Mouse (Mus musculus): ENCODE measurements around the gene Astn2.

GRCm38 (mm10) chr4:65684401-65684800 lies 720.0 kb downstream of the Astn2 start:
- TF ChIP-seq EP300 (IDR thresholded peaks at IDR 0.05; ENCODE audit: low read depth in 1 of 2, low read length in 2 of 2) (no peak), GATA1 (IDR thresholded peaks at IDR 0.05; ENCODE audit: low read depth, low read length) (no peak), POLR2A (IDR thresholded peaks at IDR 0.05; ENCODE audit: control insufficient read depth in 1 of 2, insufficient read depth in 1 of 2, low read depth in 1 of 2, low read length in 2 of 2, poor library complexity in 1 of 2) (no peak), ELF1 (IDR thresholded peaks at IDR 0.05; ENCODE audit: low read depth, low read length) (no peak), RCOR1 (IDR thresholded peaks at IDR 0.05; ENCODE audit: low read depth, low read length) (no peak)

Data from MEL (cell line).